Mouse (Mus musculus): Measurements from ENCODE around the gene Nrsn1.
"Not testable (repeated sequence)": the region's sequence is repeated elsewhere in the genome, so short reads cannot be mapped to it uniquely, and the experiment has no call there.

Nrsn1 gene

GRCm38 (mm10) chr13:25270402-25270801 lies at the start of gene Nrsn1:
TSS of gene Nrsn1 (minus strand) at chr13:25270502.
- ATAC-seq (ENCODE audit: insufficient number of reproducible peaks, low FRiP score, low TSS enrichment), result not testable (repeated sequence)

GRCm38 (mm10) chr13:25312059-25312458 lies 41.8 kb upstream of the Nrsn1 start:
- no peak for ATAC-seq (ENCODE audit: insufficient number of reproducible peaks, low FRiP score, low TSS enrichment)

GRCm38 (mm10) chr13:25310068-25310467 lies 39.8 kb upstream of the Nrsn1 start:
- ATAC-seq (ENCODE audit: insufficient number of reproducible peaks, low FRiP score, low TSS enrichment), result no peak

GRCm38 (mm10) chr13:25288736-25289135 lies 18.4 kb upstream of the Nrsn1 start:
- ATAC-seq (ENCODE audit: insufficient number of reproducible peaks, low FRiP score, low TSS enrichment), result no peak

GRCm38 (mm10) chr13:25274934-25275565 lies 4.7 kb upstream of the Nrsn1 start:
- ATAC-seq (ENCODE audit: insufficient number of reproducible peaks, low FRiP score, low TSS enrichment), result no peak

GRCm38 (mm10) chr13:25272189-25272588 lies 1.9 kb upstream of the Nrsn1 start:
- ATAC-seq (ENCODE audit: insufficient number of reproducible peaks, low FRiP score, low TSS enrichment), result no peak

- ATAC-seq (ENCODE audit: insufficient number of reproducible peaks, low FRiP score, low TSS enrichment), result peak; percentile 91
Measured at GRCm38 (mm10) chr13:25269569-25270268, 583 bp downstream of the Nrsn1 start.

- ATAC-seq (ENCODE audit: insufficient number of reproducible peaks, low FRiP score, low TSS enrichment), result peak; percentile 47; the same call in 1 of the 2 replicates
Measured at GRCm38 (mm10) chr13:25269039-25269438, 1.3 kb downstream of the Nrsn1 start.

- ATAC-seq (ENCODE audit: insufficient number of reproducible peaks, low FRiP score, low TSS enrichment), result no peak
Measured at GRCm38 (mm10) chr13:25262748-25263147, 7.6 kb downstream of the Nrsn1 start.

GRCm38 (mm10) chr13:25257608-25258007 lies 12.7 kb downstream of the Nrsn1 start:
- ATAC-seq (ENCODE audit: insufficient number of reproducible peaks, low FRiP score, low TSS enrichment), result no peak; the same call in 1 of the 2 replicates

GRCm38 (mm10) chr13:25254478-25255263 lies 15.6 kb downstream of the Nrsn1 start:
- ATAC-seq (ENCODE audit: insufficient number of reproducible peaks, low FRiP score, low TSS enrichment), result no peak

- ATAC-seq (ENCODE audit: insufficient number of reproducible peaks, low FRiP score, low TSS enrichment), result no peak
Measured at GRCm38 (mm10) chr13:25251893-25252292, 18.4 kb downstream of the Nrsn1 start.

- no peak for ATAC-seq (ENCODE audit: insufficient number of reproducible peaks, low FRiP score, low TSS enrichment)
Measured at GRCm38 (mm10) chr13:25220186-25220787, 50.0 kb downstream of the Nrsn1 start.

- ATAC-seq (ENCODE audit: insufficient number of reproducible peaks, low FRiP score, low TSS enrichment), result no peak
Measured at GRCm38 (mm10) chr13:25218394-25218793, 51.9 kb downstream of the Nrsn1 start.

- no peak for ATAC-seq (ENCODE audit: insufficient number of reproducible peaks, low FRiP score, low TSS enrichment)
Measured at GRCm38 (mm10) chr13:25206950-25207349, 63.4 kb downstream of the Nrsn1 start.
